Mouse (Mus musculus) brain, embryonic 14.5 days (tissue): ENCODE results near the gene Fam189a1.

Experiments
- CTCF ChIP-seq: fragments of 200-500 bp; IDR thresholded peaks from 2 replicates; pipeline ENCODE4 v1.5.1; 2012; ENCODE audit warnings: inconsistent platforms, mild to moderate bottlenecking, moderate library complexity, borderline replicate concordance; ENCODE audit not compliant: insufficient read depth, insufficient read length; ENCODE audit errors: extremely low read depth
- POLR2A ChIP-seq: fragments of 200-500 bp; IDR thresholded peaks from 2 replicates; pipeline ENCODE4 v1.6.1; 2012; ENCODE audit warnings: mild to moderate bottlenecking, inconsistent platforms, borderline replicate concordance; ENCODE audit not compliant: poor library complexity, insufficient read depth, insufficient read length, severe bottlenecking; ENCODE audit errors: extremely low read depth

GRCm38 (mm10) chr7:64840576-64840895, 315.8 kb downstream of the Fam189a1 start:
- no peak for TF ChIP-seq POLR2A
- no peak for TF ChIP-seq CTCF
